Mouse (Mus musculus) central nervous system, embryonic 14 days (tissue): ENCODE data around the gene Etfbkmt. TPM values are rescaled to one million over a fixed set of nuclear protein-coding genes. Genes with fewer than 3 reads are reported as not detected.

Experiments
- polyA plus RNA-seq: library from polyadenylated mRNA; depleted of rRNA; stranded (reverse); fragments of >200 nt; gene quantifications from 2 replicates; pipeline ENCODE4 v1.2.3, GENCODE M21; 2012; rRNA removed

Gene Etfbkmt
- polyA plus RNA-seq, result 7.1 and 8.0 TPM in 2 replicates

DNA sequence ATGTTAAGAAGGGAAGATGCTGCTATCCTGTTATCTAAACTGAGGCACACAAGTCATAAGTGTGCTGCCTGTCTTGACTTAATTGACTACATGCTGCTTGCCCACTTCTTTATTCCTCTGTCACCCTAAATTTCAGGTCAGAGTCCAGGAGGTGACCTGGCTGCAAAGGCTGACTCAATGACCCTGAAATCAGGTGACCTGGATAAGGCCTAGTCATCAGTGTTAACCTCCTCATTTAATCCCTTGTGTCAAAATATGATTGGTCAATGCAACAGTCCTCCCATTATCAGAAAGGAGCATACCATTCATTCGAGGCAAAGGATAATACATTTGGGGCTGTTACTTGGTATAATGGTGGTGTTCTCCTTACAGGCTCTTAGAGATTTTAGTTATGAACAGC, at the start of gene Etfbkmt:
Etfbkmt (plus strand) TSS at position 379 of the 400 bp plus-strand sequence.

DNA sequence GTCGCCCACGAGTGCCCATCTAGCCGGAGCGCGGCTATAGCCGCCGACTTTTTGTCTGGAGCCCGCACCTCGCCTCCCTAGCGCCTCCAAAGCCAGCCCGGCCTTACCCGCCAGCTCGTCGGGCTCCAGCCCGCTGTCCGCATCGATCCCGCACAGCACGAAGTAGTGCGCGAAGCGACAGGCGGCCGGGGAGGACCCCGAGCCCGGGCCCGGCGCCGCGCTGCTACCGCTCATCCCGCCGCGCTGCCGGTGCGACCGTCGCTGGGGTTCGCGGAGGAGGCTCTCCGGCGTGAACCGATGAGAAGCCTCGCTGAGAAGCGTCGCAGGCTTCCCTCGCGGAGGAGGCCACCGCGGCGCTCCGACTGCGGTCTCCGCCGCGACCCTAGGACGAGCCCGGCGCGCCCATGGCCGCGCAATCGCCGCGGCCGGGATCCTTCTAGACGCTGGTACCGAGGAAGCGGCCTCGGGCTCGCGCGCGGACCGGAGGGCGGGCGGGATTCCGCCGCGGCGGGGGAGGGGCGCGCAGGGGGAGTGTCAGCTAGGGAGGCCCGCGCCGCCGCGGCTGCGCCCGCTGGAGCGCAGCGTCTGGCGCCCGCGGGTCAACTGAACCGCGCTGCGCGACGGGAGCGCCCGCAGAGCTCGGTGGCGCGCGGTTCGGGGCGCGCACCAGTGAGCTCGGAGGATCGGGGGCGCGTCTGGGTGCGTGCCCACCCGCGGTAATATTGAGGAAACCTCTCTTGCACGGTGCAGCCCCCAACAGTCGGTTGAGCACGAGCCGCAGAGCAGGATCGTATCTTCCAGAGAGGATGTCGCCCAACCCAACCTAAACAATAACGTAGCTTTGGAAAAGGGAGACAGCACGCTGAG, 38.3 kb upstream of the Etfbkmt start, which contains the start of gene Dennd5b:
Dennd5b (minus strand) TSS at position 605 of the 867 bp plus-strand sequence.

DNA sequence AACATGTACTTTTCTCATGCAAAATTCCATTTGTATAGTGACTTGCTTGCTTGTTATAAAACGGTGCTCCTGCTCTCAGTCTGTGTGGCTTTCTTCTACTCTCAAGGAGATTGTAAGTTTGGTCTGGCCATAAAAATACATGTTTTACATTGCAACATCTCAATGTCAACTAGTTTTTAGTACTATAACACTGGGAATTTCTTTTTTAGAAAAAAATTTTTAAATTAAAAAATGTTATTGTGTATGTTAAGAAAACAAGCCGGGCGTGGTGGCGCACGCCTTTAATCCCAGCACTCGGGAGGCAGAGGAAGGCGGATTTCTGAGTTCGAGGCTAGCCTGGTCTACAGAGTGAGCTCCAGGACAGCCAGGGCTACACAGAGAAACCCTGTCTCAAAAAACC, 9.8 kb upstream of the Etfbkmt start, which contains the start of gene Gm10203:
Gm10203 (plus strand) TSS at position 301 of the 400 bp plus-strand sequence.

DNA sequence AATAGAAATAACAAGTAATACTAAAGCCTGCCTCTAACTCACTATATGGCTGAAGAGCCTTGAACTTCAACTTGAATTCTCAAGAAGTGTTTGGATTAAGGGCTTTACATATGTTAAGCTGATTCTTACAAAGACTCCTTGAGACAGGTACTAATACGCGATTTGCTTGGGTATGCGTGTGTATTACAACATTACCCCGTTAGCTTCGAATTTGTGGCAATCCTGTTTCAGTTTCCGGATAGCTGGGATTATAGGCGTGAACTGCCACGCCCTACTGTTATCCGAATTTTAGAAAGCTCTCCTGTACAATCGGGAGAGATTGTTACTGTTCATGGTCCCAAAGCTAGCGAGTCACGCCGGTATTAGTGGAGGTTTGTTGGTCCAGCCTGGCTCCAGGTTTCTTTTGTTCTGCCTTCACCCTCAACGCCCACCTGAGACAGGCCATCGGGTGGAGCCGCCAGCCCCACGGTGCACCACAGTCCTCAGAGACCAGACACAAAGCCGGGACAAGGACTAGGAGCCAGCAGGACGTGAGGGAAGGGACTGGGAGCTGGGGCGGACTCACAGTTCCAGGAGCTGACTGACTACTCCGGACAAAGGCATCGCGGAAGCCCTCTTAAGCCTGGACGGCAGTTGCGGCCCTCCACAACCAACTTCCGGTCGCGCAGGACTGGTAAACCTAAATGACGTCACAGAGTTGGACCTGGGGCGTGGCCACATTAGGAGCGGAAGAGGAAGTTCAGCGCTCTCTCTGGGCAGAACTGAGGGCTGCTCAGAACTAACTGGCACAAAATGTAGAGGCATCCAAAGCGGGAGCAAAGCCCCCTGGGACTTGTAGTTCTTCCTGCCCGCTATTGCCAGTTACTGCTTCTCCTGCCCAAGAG, 48.6 kb downstream of the Etfbkmt start, which contains the start of gene Amn1:
Amn1 (minus strand) TSS at position 672 of the 884 bp plus-strand sequence.

Other genes with a start within 250 kb of the Etfbkmt start
- gene Caprin2, start 243.6 kb upstream of the Etfbkmt start, polyA plus RNA-seq, result 30.9 and 31.1 TPM in 2 replicates
- 42.3 and 56.8 TPM in 2 replicates for gene Sinhcaf, start 193.4 kb upstream of the Etfbkmt start, polyA plus RNA-seq
- 9.8 and 11.3 TPM in 2 replicates for gene Dennd5b, start 38.2 kb upstream of the Etfbkmt start, polyA plus RNA-seq
- gene Gm10203, start 9.7 kb upstream of the Etfbkmt start, polyA plus RNA-seq, result not detected in 2 replicates
- 64.7 and 77.2 TPM in 2 replicates for gene Amn1, start 48.9 kb downstream of the Etfbkmt start, polyA plus RNA-seq
- gene Resf1, start 169.6 kb downstream of the Etfbkmt start, polyA plus RNA-seq, result 9.1 and 9.5 TPM in 2 replicates